Mouse (Mus musculus) cerebellum, postnatal 10 days (tissue): Measurements from ENCODE around the gene Angptl1.

ENCODE experiments used
- DNase-seq, 2 experiments: peaks; one replicate each; pipeline ENCODE4 v3.0.0; 2021; ENCODE audit warnings: mixed read lengths in 2 of 2

Gene Angptl1

GRCm38 (mm10) chr1:156884782-156885181 is 46.4 kb downstream of the Angptl1 start:
- no peak for DNase-seq

DNA sequence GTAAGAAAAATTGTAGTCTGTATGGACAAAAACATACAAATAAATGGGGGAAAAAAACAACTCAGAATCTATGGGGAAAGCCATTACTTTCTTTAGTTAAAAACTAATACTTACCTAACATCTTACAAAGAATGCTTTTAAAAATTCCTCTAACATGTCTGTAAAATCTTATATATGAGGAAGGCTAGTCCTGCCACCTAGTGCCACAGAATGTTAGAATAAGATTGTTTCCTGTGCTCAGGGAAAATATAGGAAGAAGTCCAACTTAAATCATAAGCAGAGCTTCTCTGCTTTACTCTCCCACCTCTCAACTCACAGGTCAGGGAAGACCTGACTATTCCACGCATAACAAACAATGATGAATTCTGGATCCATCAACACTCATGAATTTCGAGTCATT is 47.5 kb downstream of the Angptl1 start:
- DNase-seq = no peak

DNA sequence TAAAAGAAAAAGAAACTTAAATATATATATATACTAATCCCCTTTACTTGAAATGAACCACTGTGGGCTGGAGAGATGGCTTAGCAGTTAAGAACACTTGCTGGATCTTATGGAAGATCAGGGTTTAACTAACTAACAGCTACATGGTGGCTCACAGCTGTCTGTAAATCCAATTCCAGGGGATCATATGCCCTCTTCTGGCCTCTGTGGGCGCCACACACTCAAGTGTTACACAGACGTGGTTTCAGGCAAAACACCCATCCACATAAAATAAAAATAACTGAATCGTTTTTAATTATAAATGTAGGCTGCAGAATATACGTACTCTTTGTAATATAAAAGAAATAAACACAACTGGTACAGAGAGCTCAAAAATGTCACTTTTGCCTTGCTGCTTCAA is 50.5 kb downstream of the Angptl1 start:
- DNase-seq = peak; percentile 5 to 8

DNA sequence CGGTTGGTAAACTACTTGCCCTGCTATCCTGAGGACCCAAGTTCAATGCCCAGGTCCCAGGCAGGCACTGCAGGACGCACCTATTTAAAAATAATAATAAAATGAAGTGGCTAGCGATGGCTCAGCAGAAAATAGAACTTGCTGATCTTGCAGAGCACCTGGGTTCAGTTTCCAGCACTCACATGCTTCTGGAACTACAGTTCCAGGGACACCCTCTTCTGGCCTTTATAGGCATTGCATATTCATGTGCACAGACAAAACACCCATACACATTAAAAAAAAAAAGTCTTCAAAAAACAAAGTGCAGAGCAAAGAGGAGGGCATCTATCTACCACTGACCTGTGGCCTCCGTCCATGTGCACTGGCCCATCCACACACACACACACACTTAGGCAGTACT is 53.2 kb downstream of the Angptl1 start:
- peak in 1 of 2 experiments; percentile 11 for DNase-seq

DNA sequence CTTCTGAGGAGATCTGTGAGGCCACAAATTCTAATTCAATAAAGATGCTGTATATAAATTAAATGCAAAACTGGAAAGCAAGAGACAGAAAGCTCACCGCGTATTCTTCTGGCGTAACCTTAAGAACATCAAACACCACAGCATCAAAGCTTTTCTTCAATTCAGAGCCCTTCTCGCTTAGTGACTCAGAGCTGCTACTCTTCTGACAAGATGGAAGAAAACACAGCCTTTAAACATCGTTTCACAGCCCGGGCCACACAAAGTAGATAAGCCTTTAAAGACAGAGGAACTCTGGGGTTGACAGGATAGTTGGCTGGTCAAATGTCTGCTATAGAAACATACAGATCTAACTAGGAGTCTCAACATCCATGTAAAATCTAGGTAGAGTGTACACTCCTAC is 63.3 kb downstream of the Angptl1 start:
- no peak for DNase-seq

GRCm38 (mm10) chr1:156903899-156904298 is 65.5 kb downstream of the Angptl1 start:
- no peak for DNase-seq

DNA sequence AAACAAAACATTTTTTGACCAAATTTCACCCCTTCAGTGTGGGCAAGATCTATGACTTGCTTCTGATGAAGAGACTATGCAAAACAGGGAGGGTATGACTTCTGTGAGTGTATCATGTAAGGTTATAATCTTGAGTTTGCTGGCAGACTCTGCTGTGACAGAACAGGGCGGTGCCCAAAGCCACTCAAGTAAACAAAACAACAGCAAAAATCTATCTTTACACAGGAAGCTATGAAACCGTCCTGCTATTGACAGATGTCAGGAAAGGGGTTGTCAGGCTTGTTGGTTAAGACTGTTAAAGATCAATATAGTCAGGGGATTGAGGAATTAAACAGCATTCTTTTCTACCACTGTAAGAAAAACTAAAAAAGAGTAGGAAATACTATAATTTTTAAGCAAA is 67.3 kb downstream of the Angptl1 start:
- DNase-seq = no peak

- DNase-seq = no peak
Measured at GRCm38 (mm10) chr1:156909265-156909664, 70.9 kb downstream of the Angptl1 start.

GRCm38 (mm10) chr1:156909866-156910265 is 71.5 kb downstream of the Angptl1 start:
- no peak for DNase-seq
